Mouse (Mus musculus) liver, postnatal 0 days (tissue): ENCODE measurements around the gene Zswim9.

ENCODE experiments used
- CTCF ChIP-seq: sonication (generic); IDR thresholded peaks from 2 replicates; pipeline ENCODE4 v1.5.1; 2016; ENCODE audit warnings: antibody characterized with exemption, low read depth
- EP300 ChIP-seq: IDR thresholded peaks from 2 replicates; pipeline ENCODE4 v1.6.1; 2016; ENCODE audit warnings: antibody characterized with exemption, low read depth, mild to moderate bottlenecking

GRCm38 (mm10) chr7:13302780-13303179, 24.3 kb upstream of the Zswim9 start:
- TF ChIP-seq CTCF = no peak
- TF ChIP-seq EP300 = no peak
